Mouse (Mus musculus) MEL (cell line): ENCODE results near the gene Csmd2. TPM values are rescaled to one million over a fixed set of nuclear protein-coding genes. Genes with fewer than 3 reads are reported as not detected.

Experiments used
- DNase-seq: peaks from one replicate; pipeline ENCODE4 v3.0.0; 2011; ENCODE audit warnings: low read depth, low spot score
- H3K27ac ChIP-seq: 2 replicates; pipeline ENCODE4 v1.5.1; 2012; ENCODE audit warnings: low read depth, mild to moderate bottlenecking, control low read depth, low read length, moderate library complexity; ENCODE audit not compliant: control insufficient read depth
- H3K27me3 ChIP-seq, 2 experiments: fragments of 150-350 bp in 1 of 2; sonication (generic) in 1 of 2; 2 replicates each; pipeline ENCODE4 v1.6.1; 2012; ENCODE audit warnings: low read length in 2 of 2, mild to moderate bottlenecking in 2 of 2, improper control_type of control experiment in 1 of 2, moderate library complexity in 1 of 2; ENCODE audit not compliant: insufficient read depth in 2 of 2, control insufficient read depth in 1 of 2
- H3K36me3 ChIP-seq, 2 experiments: 2 replicates each; pipeline ENCODE4 v1.6.1; 2012 to 2014; ENCODE audit warnings: low read length in 2 of 2, improper control_type of control experiment in 1 of 2, inconsistent platforms in 1 of 2, mild to moderate bottlenecking in 1 of 2; ENCODE audit not compliant: insufficient read depth in 2 of 2, control insufficient read depth in 1 of 2
- H3K4me1 ChIP-seq, 2 experiments: fragments of 150-350 bp in 1 of 2; sonication (generic) in 1 of 2; 2 replicates each; pipeline ENCODE4 v1.6.1; 2012; ENCODE audit warnings: low read length in 2 of 2, improper control_type of control experiment in 1 of 2, mild to moderate bottlenecking in 1 of 2; ENCODE audit not compliant: insufficient read depth in 2 of 2, control insufficient read depth in 1 of 2
- H3K4me3 ChIP-seq, 2 experiments: fragments of 150-350 bp in 1 of 2; sonication (generic) in 1 of 2; 2 replicates each; pipeline ENCODE4 v1.5.1; 2012; ENCODE audit warnings: low read depth in 2 of 2, low read length in 2 of 2, mild to moderate bottlenecking in 2 of 2, moderate library complexity in 2 of 2, control low read depth in 1 of 2, improper control_type of control experiment in 1 of 2; ENCODE audit not compliant: control insufficient read depth in 1 of 2, insufficient read depth in 1 of 2
- H3K79me2 ChIP-seq: 2 replicates; pipeline ENCODE4 v1.6.1; 2012; ENCODE audit warnings: mild to moderate bottlenecking, low read length, moderate library complexity; ENCODE audit not compliant: control insufficient read depth, poor library complexity, insufficient read depth
- H3K9ac ChIP-seq: 2 replicates; pipeline ENCODE4 v1.6.1; 2012; ENCODE audit warnings: low read depth, mild to moderate bottlenecking, control low read depth, low read length, moderate library complexity; ENCODE audit not compliant: control insufficient read depth, poor library complexity, severe bottlenecking
- H3K9me3 ChIP-seq: fragments of 150-350 bp; sonication (generic); replicated peaks from 2 replicates; pipeline ENCODE4 v1.6.1; 2012; ENCODE audit warnings: mild to moderate bottlenecking, low read length, improper control_type of control experiment, moderate library complexity; ENCODE audit not compliant: insufficient read depth
- BHLHE40 ChIP-seq: IDR thresholded peaks from 2 replicates; pipeline ENCODE4 v1.6.1; 2012; ENCODE audit warnings: low read depth, mild to moderate bottlenecking, inconsistent platforms, low read length, improper control_type of control experiment, borderline replicate concordance
- CTCF ChIP-seq, 3 experiments: IDR thresholded peaks in 2 of 3; conservative IDR thresholded peaks in 1 of 3; 2 replicates each; pipeline ENCODE4 v1.5.1; 2011 to 2012; ENCODE audit warnings: low read length in 3 of 3, low read depth in 2 of 3, mild to moderate bottlenecking in 2 of 3, improper control_type of control experiment in 1 of 3, inconsistent platforms in 1 of 3, mixed read lengths in 1 of 3, moderate library complexity in 1 of 3; ENCODE audit not compliant: control insufficient read depth in 1 of 3, insufficient read depth in 1 of 3, poor library complexity in 1 of 3, severe bottlenecking in 1 of 3
- E2F4 ChIP-seq: IDR thresholded peaks from 2 replicates; pipeline ENCODE4 v1.6.1; 2011; ENCODE audit warnings: low read depth, low read length, improper control_type of control experiment, borderline replicate concordance
- ELF1 ChIP-seq: IDR thresholded peaks from 2 replicates; pipeline ENCODE4 v1.6.1; 2014; ENCODE audit warnings: low read depth, mild to moderate bottlenecking, inconsistent platforms, low read length, improper control_type of control experiment, moderate library complexity
- ETS1 ChIP-seq: IDR thresholded peaks from 2 replicates; pipeline ENCODE4 v1.6.1; 2012; ENCODE audit warnings: low read depth, mild to moderate bottlenecking, inconsistent platforms, low read length, improper control_type of control experiment, moderate library complexity
- GATA1 ChIP-seq: IDR thresholded peaks from 2 replicates; pipeline ENCODE4 v1.6.1; 2011; ENCODE audit warnings: low read depth, low read length, improper control_type of control experiment
- HCFC1 ChIP-seq: IDR thresholded peaks from 2 replicates; pipeline ENCODE4 v1.6.1; 2012; ENCODE audit warnings: low read depth, mild to moderate bottlenecking, inconsistent platforms, low read length, improper control_type of control experiment, moderate library complexity
- MAZ ChIP-seq: IDR thresholded peaks from 2 replicates; pipeline ENCODE4 v1.6.1; 2012; ENCODE audit warnings: low read depth, mild to moderate bottlenecking, inconsistent platforms, low read length, improper control_type of control experiment
- MEF2A ChIP-seq: IDR thresholded peaks from 2 replicates; pipeline ENCODE4 v1.6.1; 2014; ENCODE audit warnings: low read depth, mild to moderate bottlenecking, inconsistent platforms, low read length, improper control_type of control experiment; ENCODE audit not compliant: poor library complexity, insufficient replicate concordance, severe bottlenecking; ENCODE audit errors: extremely low read depth
- MYC ChIP-seq: IDR thresholded peaks from 2 replicates; pipeline ENCODE4 v1.6.1; 2011; ENCODE audit warnings: low read depth, mild to moderate bottlenecking, low read length, improper control_type of control experiment, moderate library complexity
- NELFE ChIP-seq: IDR thresholded peaks from 2 replicates; pipeline ENCODE4 v1.6.1; 2011; ENCODE audit warnings: low read depth, low read length, improper control_type of control experiment
- POLR2A ChIP-seq, 2 experiments: IDR thresholded peaks; 2 replicates each; pipeline ENCODE4 v1.6.1; 2011 to 2012; ENCODE audit warnings: low read length in 2 of 2, mild to moderate bottlenecking in 2 of 2, control low read depth in 1 of 2, improper control_type of control experiment in 1 of 2, low read depth in 1 of 2, moderate library complexity in 1 of 2; ENCODE audit not compliant: control insufficient read depth in 1 of 2, insufficient read depth in 1 of 2, poor library complexity in 1 of 2
- POLR2AphosphoS2 ChIP-seq: IDR thresholded peaks from 2 replicates; pipeline ENCODE4 v1.6.1; 2011; ENCODE audit warnings: low read length, improper control_type of control experiment
- SMC3 ChIP-seq: IDR thresholded peaks from 2 replicates; pipeline ENCODE4 v1.6.1; 2011; ENCODE audit warnings: low read depth, low read length, improper control_type of control experiment
- TCF12 ChIP-seq: IDR thresholded peaks from 2 replicates; pipeline ENCODE4 v1.6.1; 2014; ENCODE audit warnings: low read depth, mild to moderate bottlenecking, inconsistent platforms, low read length, improper control_type of control experiment, moderate library complexity
- UBTF ChIP-seq: IDR thresholded peaks from 2 replicates; pipeline ENCODE4 v1.6.1; 2012; ENCODE audit warnings: low read depth, mild to moderate bottlenecking, inconsistent platforms, low read length, improper control_type of control experiment, moderate library complexity, borderline replicate concordance; ENCODE audit not compliant: insufficient read depth
- USF1 ChIP-seq: IDR thresholded peaks from 2 replicates; pipeline ENCODE4 v1.6.1; 2014; ENCODE audit warnings: low read depth, mild to moderate bottlenecking, inconsistent platforms, low read length, improper control_type of control experiment, moderate library complexity
- ZC3H11A ChIP-seq: IDR thresholded peaks from 2 replicates; pipeline ENCODE4 v1.6.1; 2012; ENCODE audit warnings: low read depth, mild to moderate bottlenecking, inconsistent platforms, low read length, improper control_type of control experiment
- ZMIZ1 ChIP-seq: IDR thresholded peaks from 2 replicates; pipeline ENCODE4 v1.6.1; 2012; ENCODE audit warnings: low read depth, mild to moderate bottlenecking, inconsistent platforms, low read length, improper control_type of control experiment, moderate library complexity
- ZNF384 ChIP-seq: IDR thresholded peaks from 2 replicates; pipeline ENCODE4 v1.6.1; 2012; ENCODE audit warnings: low read depth, mild to moderate bottlenecking, inconsistent platforms, low read length, improper control_type of control experiment
- polyA plus RNA-seq, 2 experiments: library from polyadenylated mRNA; stranded (reverse) in 1 of 2; unstranded in 1 of 2; fragments of >175 nt in 1 of 2; fragments of >200 nt in 1 of 2; gene quantifications; 2 replicates each; pipeline versions ENCODE4 v1.2.1 to v1.2.4; 2012; ENCODE audit warnings: low replicate concordance in 2 of 2, low read depth in 1 of 2; ENCODE audit not compliant: insufficient read length in 2 of 2, insufficient read depth in 1 of 2, missing spikeins in 1 of 2
- total RNA-seq: library from RNA; depleted of rRNA; stranded (reverse); fragments of 300-350 nt; gene quantifications from 2 replicates; pipeline ENCODE4 v1.2.3, GENCODE M21; 2012

Gene Csmd2
- total and polyA plus RNA-seq, 3 experiments: not detected

GRCm38 (mm10) chr4:128450974-128451373 is 463.3 kb downstream of the Csmd2 start:
- no peak overlapping the region for H3K4me3 ChIP-seq
- no peaks in the 10 kb centered on the region for H3K4me1 ChIP-seq
- no peaks in the 10 kb centered on the region for H3K27me3 ChIP-seq
- H3K36me3 ChIP-seq: no peaks in the 10 kb centered on the region
- H3K27ac ChIP-seq: no peak overlapping the region
- no peak for DNase-seq
- no peaks in the 10 kb centered on the region for H3K9me3 ChIP-seq
- TF ChIP-seq MEF2A (no peak), HCFC1 (no peak), MYC (no peak)
- H3K9ac ChIP-seq: no peak overlapping the region
- no peaks in the 10 kb centered on the region for H3K79me2 ChIP-seq

DNA sequence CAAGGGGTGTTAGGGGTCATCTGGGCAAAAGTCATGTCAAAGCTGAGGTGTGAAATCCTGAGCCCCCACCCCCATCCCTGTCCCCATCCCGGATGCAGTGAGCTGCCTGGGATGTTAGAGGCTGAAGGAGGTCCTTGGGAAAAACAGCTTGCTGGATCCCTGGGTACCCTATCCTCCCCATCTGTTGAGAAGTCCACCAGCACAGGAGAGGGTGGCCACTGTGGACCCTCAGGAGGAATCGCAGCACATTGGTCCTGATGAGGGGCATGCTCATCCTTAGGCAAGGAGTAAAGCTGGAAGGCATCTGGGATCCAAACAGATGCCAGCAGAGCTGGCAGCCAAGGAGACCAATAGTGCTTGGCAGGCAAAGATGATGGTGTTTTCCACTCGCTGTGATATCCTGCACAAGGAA is 463.7 kb downstream of the Csmd2 start:
- no peak for DNase-seq
- H3K9ac ChIP-seq: no peak overlapping the region
- no peaks in the 10 kb centered on the region for H3K27me3 ChIP-seq
- H3K4me1 ChIP-seq: no peaks in the 10 kb centered on the region
- H3K4me3 ChIP-seq: no peak overlapping the region
- TF ChIP-seq MAZ: no peak
- no peak for TF ChIP-seq POLR2AphosphoS2
- H3K36me3 ChIP-seq: no peaks in the 10 kb centered on the region
- H3K27ac ChIP-seq: no peak overlapping the region
- no peaks in the 10 kb centered on the region for H3K9me3 ChIP-seq
- H3K79me2 ChIP-seq: no peaks in the 10 kb centered on the region

DNA sequence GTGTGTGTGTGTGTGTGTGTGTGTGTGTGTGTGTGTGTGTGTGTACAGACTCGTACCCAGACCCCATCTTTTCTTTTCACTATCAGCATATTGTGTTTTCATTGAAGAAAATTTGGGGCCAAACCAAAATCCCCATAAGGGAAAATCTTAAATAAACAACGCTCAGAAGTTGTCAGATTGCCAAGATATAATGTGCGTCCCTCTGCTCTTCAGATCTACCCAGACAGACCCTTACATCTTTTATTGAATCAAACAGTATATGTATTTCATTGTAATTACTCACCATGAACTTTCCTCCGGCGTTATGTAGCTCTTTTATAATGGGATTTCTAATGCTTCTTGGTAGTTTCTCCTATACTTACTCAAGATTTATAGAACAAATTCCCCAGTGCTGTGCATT is 479.1 kb downstream of the Csmd2 start:
- H3K4me1 ChIP-seq: no peaks in the 10 kb centered on the region
- H3K9ac ChIP-seq: no peak overlapping the region
- H3K36me3 ChIP-seq: no peaks in the 10 kb centered on the region
- no peaks in the 10 kb centered on the region for H3K27me3 ChIP-seq
- TF ChIP-seq ZMIZ1: no peak
- no peak for TF ChIP-seq ZC3H11A
- no peak for TF ChIP-seq MYC
- no peak for TF ChIP-seq ZNF384
- no peak for TF ChIP-seq GATA1
- TF ChIP-seq UBTF: no peak
- TF ChIP-seq POLR2AphosphoS2: no peak
- TF ChIP-seq TCF12: no peak
- TF ChIP-seq MAZ: no peak
- TF ChIP-seq E2F4: no peak
- TF ChIP-seq POLR2A (IDR thresholded peaks at IDR 0.05; ENCODE audit: control insufficient read depth in 1 of 2, insufficient read depth in 1 of 2, low read depth in 1 of 2, low read length in 2 of 2, poor library complexity in 1 of 2): no peak
- TF ChIP-seq HCFC1: no peak
- no peak for TF ChIP-seq USF1
- no peak for TF ChIP-seq SMC3
- TF ChIP-seq CTCF (IDR thresholded peaks at IDR 0.05 in 2 of 3, conservative IDR thresholded peaks at IDR 0.05 in 1 of 3; ENCODE audit: control insufficient read depth in 1 of 3, insufficient read depth in 1 of 3, low read depth in 2 of 3, low read length in 3 of 3, poor library complexity in 1 of 3, severe bottlenecking in 1 of 3): no peak
- TF ChIP-seq ELF1: no peak
- TF ChIP-seq BHLHE40: no peak
- TF ChIP-seq ETS1: no peak
- no peak for TF ChIP-seq NELFE
- no peak overlapping the region for H3K4me3 ChIP-seq
- H3K27ac ChIP-seq: no peak overlapping the region
- H3K79me2 ChIP-seq: no peaks in the 10 kb centered on the region
- H3K9me3 ChIP-seq: no peaks in the 10 kb centered on the region
- DNase-seq: no peak
